Mouse (Mus musculus): ENCODE measurements at regions not wholly inside any gene's neighbourhood (a gene's known extent, or its start where the extent isn't known, plus 50 kb on each side); places are given as distances from the start of the nearest gene placed in this dataset.

DNA sequence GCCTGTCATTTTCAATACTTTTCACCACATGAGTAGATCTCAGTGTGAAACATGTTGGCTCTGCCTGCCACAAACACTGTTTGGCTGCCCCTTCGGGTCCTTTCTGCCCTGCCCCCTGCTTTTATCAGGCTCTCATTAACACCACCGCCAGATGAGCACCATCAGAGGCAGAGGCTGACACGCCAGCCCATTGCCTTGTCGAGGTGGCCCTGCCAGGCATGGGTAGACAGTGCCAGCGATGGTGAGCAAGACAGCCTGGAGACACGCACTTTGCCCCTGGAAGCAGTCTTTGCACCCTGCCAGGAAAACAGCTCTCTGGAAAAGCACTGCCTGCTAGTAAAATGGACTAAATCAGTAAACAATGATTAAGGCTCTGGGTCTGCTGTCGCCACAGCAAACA is 158.2 kb downstream of the Gm10295 start:
- no peak for DNase-seq (ENCODE audit: low read depth)

DNA sequence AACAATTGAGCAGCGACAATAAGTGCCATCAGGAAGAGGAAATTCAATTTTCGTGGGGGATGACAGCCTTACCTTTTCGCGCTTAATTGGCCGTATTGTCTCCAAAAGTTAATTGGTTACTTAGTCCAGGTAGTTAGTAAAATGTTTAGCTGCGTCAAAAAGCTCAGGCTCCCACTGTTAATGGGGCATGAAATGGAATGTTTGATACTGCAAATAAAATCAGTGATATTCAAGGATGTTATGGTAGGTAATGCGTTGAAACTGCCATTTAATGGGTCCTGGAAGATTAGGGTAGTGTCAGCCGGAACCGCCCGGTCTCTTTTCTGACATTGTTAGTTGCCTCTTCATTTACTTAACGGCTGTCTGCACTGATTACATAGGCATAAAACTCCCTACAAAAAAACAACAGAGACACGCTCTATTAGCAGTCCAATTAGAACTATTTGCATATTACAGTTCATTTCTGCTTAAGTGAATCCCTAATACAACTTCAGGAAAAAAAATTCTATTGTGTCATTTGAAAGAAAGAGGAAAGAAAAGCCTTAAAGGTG is 161.0 kb downstream of the Gm10295 start:
- DNase-seq (ENCODE audit: low read depth): no peak

DNA sequence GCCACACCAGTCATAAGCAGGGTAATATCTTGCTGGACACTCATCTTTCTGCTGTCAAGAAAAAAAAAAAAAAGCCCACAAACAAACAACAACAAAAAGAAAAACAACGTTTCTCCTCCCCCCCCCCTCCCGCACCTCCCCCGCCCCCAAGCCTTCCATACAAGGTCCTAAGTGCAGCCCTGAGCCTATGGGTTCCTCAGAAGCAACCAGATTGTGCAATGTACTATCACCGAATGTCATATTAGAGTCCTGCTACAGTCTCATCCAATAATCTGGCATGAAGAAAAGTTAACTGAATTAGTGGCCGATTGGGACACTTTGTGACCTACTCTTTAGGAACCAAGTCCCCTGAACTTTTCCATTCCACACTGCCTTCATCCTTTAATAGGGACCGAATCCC is 161.5 kb downstream of the Gm10295 start:
- no peak for DNase-seq (ENCODE audit: low read depth)

GRCm38 (mm10) chr7:71188119-71188518 is 163.2 kb downstream of the Gm10295 start:
- DNase-seq (ENCODE audit: low read depth): no peak

GRCm38 (mm10) chr7:71174871-71175270 is 176.4 kb downstream of the Gm10295 start:
- no peak for DNase-seq (ENCODE audit: low read depth)

DNA sequence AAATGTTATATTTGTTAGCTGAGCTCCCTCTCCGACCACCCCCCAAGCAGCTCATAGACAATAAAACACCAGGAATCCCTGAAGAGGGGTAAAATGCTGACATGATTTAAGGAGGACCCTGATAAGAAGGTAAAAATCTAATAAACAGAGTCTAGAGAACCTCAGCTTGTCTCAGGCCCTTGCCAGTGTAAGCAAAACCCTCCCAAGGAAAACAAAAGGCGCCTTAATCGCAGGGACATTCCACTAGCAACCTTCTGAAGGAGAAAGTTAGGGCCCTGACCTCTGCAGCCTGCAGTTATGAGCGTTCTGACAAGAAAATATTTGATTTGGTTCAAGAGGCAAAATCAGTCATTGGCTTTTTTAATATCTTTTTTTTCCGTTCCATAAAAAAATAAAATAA is 212.2 kb downstream of the Gm10295 start:
- no peak for DNase-seq (ENCODE audit: low read depth)

DNA sequence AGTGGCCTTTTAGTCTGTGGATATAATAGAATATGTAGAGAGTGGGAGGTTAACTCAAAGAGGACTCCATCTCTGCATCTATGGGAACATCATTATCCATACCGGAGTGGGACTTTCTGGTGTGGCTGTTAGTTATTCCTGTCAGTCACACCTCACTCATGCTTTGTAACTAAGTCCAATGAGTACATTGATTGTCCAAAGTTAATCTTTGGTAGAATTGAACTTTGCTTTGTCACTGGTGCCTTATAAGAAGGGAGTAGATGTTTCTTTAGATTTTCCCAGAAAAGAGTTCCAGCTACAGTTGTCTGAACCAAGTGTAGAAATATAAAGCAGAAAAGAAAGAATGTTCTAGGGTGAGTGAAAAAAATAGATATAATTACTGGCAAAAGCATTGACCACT is 221.3 kb downstream of the Gm10295 start:
- DNase-seq (ENCODE audit: low read depth): no peak

- no peak for DNase-seq (ENCODE audit: low read depth)
These were observed 222.4 kb downstream of the Gm10295 start for GRCm38 (mm10) chr7:71128928-71129327.

DNA sequence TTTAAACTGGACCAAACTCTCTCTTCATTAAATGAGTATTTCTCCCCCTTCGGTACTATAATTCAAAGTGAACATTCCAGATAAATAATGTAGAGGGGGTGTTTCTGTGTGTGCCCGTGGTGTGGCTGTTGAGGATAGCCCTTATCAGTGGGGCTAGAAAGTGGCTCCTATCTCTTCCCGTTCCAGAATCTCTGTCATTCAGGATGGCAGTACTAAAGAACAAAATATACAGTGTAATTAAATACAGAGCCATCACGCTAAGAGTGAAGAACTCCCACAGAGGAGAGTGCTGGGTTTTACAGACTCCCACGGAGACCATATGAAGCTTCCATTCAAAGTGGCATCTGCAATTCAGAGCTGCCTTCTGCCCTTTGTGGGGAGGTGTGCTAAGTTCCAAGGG is 229.8 kb downstream of the Gm10295 start:
- no peak for DNase-seq (ENCODE audit: low read depth)

DNA sequence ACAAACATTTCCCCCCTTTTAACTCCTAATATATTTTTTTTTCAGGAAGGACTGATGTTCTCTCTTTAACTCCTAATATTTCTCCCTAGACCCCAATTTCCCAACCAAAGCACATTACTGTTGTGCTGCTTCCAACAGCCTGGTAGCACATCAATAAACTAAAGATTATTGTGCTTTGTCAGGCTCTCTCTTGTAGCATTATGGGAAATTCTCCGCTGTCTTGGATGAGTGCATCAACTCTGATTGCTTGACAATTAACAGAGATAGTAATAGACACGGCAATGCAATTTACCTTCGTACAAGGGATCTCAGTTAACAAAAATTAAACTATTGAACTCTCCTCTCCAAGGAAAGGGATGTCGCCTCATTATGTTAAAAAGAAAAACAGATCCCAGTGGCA is 230.3 kb downstream of the Gm10295 start:
- no peak for DNase-seq (ENCODE audit: low read depth)

DNA sequence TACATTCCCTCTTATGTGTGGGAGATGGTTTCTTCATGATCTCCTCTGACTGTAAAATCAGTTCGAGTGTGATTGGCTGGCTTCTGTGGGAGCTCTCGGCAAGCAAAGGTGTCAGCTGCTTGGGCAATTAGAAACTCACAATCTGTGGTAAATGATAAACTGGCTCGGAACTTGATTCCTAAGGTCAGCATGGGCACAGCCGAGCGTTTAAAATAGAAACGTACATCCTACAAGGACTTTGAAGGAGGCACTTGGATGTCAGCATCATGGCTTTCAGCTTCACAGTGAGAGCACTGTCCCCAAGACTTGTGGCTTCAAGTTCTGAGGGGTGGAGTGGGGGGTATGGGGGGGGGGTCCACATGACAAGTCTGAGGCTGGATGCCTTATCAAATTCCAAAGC is 231.3 kb downstream of the Gm10295 start:
- DNase-seq (ENCODE audit: low read depth): no peak

- no peak for DNase-seq (ENCODE audit: low read depth)
These were observed 244.2 kb downstream of the Gm10295 start for GRCm38 (mm10) chr7:71107101-71107500.

DNA sequence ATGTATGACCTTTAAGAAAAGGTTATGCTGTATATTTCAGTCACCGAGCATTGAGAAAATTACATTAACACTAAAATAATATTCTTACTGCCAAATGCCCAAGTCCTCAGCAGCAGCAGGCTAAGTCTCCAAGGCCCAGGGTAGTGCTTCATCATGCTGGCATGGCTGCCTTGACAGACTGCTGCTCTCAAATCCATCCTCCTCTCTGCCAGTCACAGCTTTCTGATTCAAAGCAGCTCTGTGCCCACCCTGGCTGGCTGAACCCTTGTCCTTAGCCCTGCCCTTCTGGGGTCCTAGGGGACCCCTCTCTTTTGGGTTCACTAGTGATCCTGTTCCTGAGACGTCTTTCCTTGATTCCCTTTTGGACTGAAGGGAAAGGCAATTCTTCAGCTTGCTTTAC is 251.0 kb downstream of the Gm10295 start:
- DNase-seq (ENCODE audit: low read depth): no peak

GRCm38 (mm10) chr7:71098276-71098675 is 253.0 kb downstream of the Gm10295 start:
- DNase-seq (ENCODE audit: low read depth): no peak

DNA sequence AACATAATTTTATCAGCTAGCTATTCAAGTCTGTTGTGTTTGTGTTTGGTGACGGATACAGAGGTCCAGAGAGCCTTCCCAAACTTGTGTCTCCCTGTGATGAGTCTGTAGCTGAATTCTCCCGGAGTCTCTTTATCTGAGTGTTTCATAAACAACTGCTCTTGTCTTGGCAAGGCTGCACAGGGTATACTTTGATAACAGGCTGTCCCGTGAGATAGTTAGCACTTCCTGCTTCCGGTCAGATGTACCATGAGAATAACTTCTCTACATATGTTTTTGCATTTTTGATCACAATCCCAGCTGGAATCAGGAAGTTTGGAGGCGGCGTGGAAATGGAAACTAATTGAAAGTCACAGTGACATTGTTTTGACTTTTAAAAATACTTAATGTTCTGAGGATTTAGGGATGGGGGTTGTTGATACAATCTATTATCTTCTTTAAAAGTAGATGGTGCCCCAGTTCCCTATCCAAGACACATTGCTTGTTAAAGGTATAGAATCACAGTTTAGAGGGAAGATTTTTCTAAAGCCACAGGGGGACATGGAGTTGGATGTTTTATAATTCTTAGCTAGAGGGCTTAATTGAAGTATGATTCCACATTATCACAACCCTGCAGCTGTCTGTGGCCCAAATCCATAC is 257.9 kb downstream of the Gm10295 start:
- no peak for DNase-seq (ENCODE audit: low read depth)

GRCm38 (mm10) chr7:71092825-71093224 is 258.5 kb downstream of the Gm10295 start:
- no peak for DNase-seq (ENCODE audit: low read depth)

- no peak for DNase-seq (ENCODE audit: low read depth)
These were observed 259.0 kb downstream of the Gm10295 start for GRCm38 (mm10) chr7:71092301-71092700.

GRCm38 (mm10) chr7:71064446-71065391 is 286.6 kb downstream of the Gm10295 start:
- no peak for DNase-seq (ENCODE audit: low read depth)

- DNase-seq (ENCODE audit: low read depth): peak; percentile 60
These were observed 300.5 kb downstream of the Gm10295 start for GRCm38 (mm10) chr7:71050825-71051224.

DNA sequence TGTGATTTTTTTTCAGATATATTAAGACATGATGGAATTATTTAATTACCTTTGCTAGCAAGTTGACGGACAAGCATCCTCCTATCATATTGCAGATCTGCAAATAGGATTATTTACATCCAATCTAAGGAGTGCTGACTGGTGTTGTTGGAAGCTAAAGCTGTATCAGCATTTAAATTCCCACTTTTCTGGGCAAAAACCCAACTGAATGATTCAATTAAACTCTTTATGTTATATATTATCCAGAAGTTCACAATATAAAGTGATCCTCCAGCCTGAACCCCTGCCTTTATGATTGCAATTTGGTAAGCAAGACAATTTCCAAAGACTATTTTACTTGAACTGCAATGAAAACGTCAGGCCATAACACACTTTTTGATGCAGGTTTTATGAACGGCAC is 304.1 kb downstream of the Gm10295 start:
- DNase-seq (ENCODE audit: low read depth): no peak

GRCm38 (mm10) chr7:71046596-71046995 is 304.7 kb downstream of the Gm10295 start:
- DNase-seq (ENCODE audit: low read depth): no peak

DNA sequence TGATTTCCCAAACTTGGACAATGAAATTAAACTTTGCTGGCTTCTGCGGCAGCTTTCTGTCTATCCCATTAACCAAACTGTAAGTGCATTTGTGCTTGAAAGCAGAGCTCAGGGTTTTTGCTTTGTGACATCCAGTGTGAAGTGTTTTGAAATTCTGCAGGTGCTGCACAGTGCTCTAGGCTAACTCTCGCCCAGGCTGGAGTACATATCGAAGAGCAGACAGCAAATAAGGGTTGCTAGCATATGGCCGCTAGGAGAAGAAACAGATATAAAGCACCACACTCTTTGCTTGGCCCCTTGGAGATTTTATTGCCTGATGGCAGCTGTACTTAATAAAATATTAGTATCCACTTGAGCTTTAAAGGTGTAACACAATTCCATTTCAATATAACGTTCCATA is 307.5 kb downstream of the Gm10295 start:
- no peak for DNase-seq (ENCODE audit: low read depth)

GRCm38 (mm10) chr7:71043128-71043527 is 308.2 kb downstream of the Gm10295 start:
- DNase-seq (ENCODE audit: low read depth): no peak

All from 416B (cell line).